8 mouse cellular contexts compared by ENCODE assay signal in genomic region chr19:26603906-26604754, GRCm38 (mm10). TPM values are rescaled to one million over a fixed set of nuclear protein-coding genes. Genes with fewer than 3 reads are reported as not detected.
DNase-seq lines count a peak whose midpoint lies in the region; ATAC-seq and TF ChIP-seq lines count a peak whose summit lies in the region.

No protein-coding gene starts in this region.

- peak; percentile 63 for DNase-seq in left cerebral cortex, postnatal 4 days
- no peak for DNase-seq in left cerebral cortex, postnatal 25 days (ENCODE audit: low spot score in 2 of 2)
- DNase-seq in hindbrain, embryonic 10.5 days (ENCODE audit: low spot score), result no peak
- no peak for DNase-seq in urinary bladder, postnatal 14 days (ENCODE audit: low spot score)
- DNase-seq in retina, postnatal 1 day, result no peak

- intact Hi-C loops in left cerebral cortex, postnatal 4 days (cut with DNase I), result loop anchor here (10.0 kb wide), 2 partner anchors 219 to 409 kb away; no protein-coding TSS in a partner anchor
- intact Hi-C loops in left cerebral cortex, postnatal 25 days (cut with DNase I), result loop anchor here (2.0 to 10.0 kb wide), 4 partner anchors 43 to 282 kb away; no protein-coding TSS in a partner anchor

- H3K4me3 ChIP-seq in brown adipose tissue, adult 24 weeks (ENCODE audit: insufficient read depth, low read depth, low read length), result peak overlapping the region; percentile 78
- peak overlapping the region; percentile 79 for H3K4me3 ChIP-seq in hindbrain, embryonic 10.5 days
- peak overlapping the region; percentile 69 for H3K4me3 ChIP-seq in liver, embryonic 12.5 days
- peak overlapping the region; percentile 89 for H3K4me3 ChIP-seq in olfactory bulb, adult 2 months (ENCODE audit: insufficient read depth, low read depth, low read length)

- ATAC-seq in liver, embryonic 12.5 days, result peak; percentile 38

- no peaks in the 10 kb centered on the region for H3K9me3 ChIP-seq in hindbrain, embryonic 10.5 days
- no peaks in the 10 kb centered on the region for H3K9me3 ChIP-seq in liver, embryonic 12.5 days (replicated peaks)

- peak overlapping the region; percentile 93 for H3K4me2 ChIP-seq in liver, embryonic 12.5 days

- H3K9ac ChIP-seq in liver, embryonic 12.5 days, result peak overlapping the region; percentile 68

- peaks cover 6% of the 10 kb centered on the region; the same call in 1 of the 2 replicates for H3K4me1 ChIP-seq in brown adipose tissue, adult 24 weeks (ENCODE audit: control insufficient read depth, insufficient read depth, insufficient read length, low read length)
- H3K4me1 ChIP-seq in hindbrain, embryonic 10.5 days (replicated peaks), result peaks cover 43% of the 10 kb centered on the region
- H3K4me1 ChIP-seq in liver, embryonic 12.5 days, result peaks cover 27% of the 10 kb centered on the region
- H3K4me1 ChIP-seq in olfactory bulb, adult 2 months (ENCODE audit: control insufficient read depth, insufficient read depth, low read length), result peaks cover 7% of the 10 kb centered on the region; the same call in 1 of the 2 replicates

- no peak for TF ChIP-seq POLR2A in olfactory bulb, adult 2 months (IDR thresholded peaks at IDR 0.05; ENCODE audit: insufficient read depth, low read depth, low read length)

- H3K27me3 ChIP-seq in hindbrain, embryonic 10.5 days (ENCODE audit: insufficient read depth, poor library complexity, severe bottlenecking), result peaks cover 75% of the 10 kb centered on the region
- H3K27me3 ChIP-seq in liver, embryonic 12.5 days (replicated peaks), result peaks cover 78% of the 10 kb centered on the region

- H3K27ac ChIP-seq in brown adipose tissue, adult 24 weeks (replicated peaks; ENCODE audit: low read depth, low read length), result peak overlapping the region; percentile 47; the same call in 1 of the 2 replicates
- peak overlapping the region; percentile 80 for H3K27ac ChIP-seq in hindbrain, embryonic 10.5 days
- H3K27ac ChIP-seq in liver, embryonic 12.5 days, result peak overlapping the region; percentile 48; the same call in 1 of the 2 replicates
- H3K27ac ChIP-seq in olfactory bulb, adult 2 months (ENCODE audit: insufficient read depth, low read depth, low read length), result peak overlapping the region; percentile 83

- no peak for TF ChIP-seq CTCF in olfactory bulb, adult 2 months (IDR thresholded peaks at IDR 0.05; ENCODE audit: insufficient read depth, low read depth, low read length)

- WGBS in hindbrain, embryonic 10.5 days, result 3% methylated on average over 36 of the region's 36 CpGs
- 4% methylated on average over 34 of the region's 36 CpGs for WGBS in liver, embryonic 12.5 days (ENCODE audit: insufficient replicate concordance)
- 5% methylated on average over 36 of the region's 36 CpGs for WGBS in olfactory bulb, adult 2 months

- no peaks in the 10 kb centered on the region for H3K36me3 ChIP-seq in hindbrain, embryonic 10.5 days
- no peaks in the 10 kb centered on the region for H3K36me3 ChIP-seq in liver, embryonic 12.5 days

RNA-seq across cellular contexts. Expression of gene Smarca2, which starts 0.7 kb away (rescaled TPM):
- 100 to 1,000 TPM; 222 to 231 TPM for total RNA-seq in left cerebral cortex, postnatal 4 days (2021)
- total RNA-seq in left cerebral cortex, postnatal 25 days (2021), result 100 to 1,000 TPM; 254 to 271 TPM
- polyA plus RNA-seq in brown adipose tissue, adult 24 weeks (2012; ENCODE audit: insufficient read depth, insufficient read length, missing spikeins), result 39.5 and 44.3 TPM in 2 replicates
- 25.5 and 27.9 TPM in 2 replicates for polyA plus RNA-seq in hindbrain, embryonic 10.5 days (2016; fragmentation: Nextera tagmentation; extraction: Ambion mirVana)
- 7.5 and 8.1 TPM in 2 replicates for polyA plus RNA-seq in liver, embryonic 12.5 days (2016; fragmentation: Nextera tagmentation; extraction: Ambion mirVana)
- polyA plus RNA-seq in olfactory bulb, adult 2 months (2012; ENCODE audit: insufficient read depth, insufficient read length, low replicate concordance, missing spikeins), result not detected in 2 replicates
